Mouse (Mus musculus) thymus, adult 2 months (tissue): ENCODE measurements around the gene Sipa1l2.

ENCODE experiments used
- CTCF ChIP-seq: fragments of 200-500 bp; IDR thresholded peaks from 2 replicates; pipeline ENCODE4 v1.5.1; 2012; ENCODE audit warnings: mild to moderate bottlenecking, control low read depth, low read length, moderate library complexity, borderline replicate concordance; ENCODE audit not compliant: control insufficient read depth, poor library complexity, insufficient read depth; ENCODE audit errors: extremely low read depth
- POLR2A ChIP-seq: fragments of 200-500 bp; IDR thresholded peaks from 2 replicates; pipeline ENCODE4 v1.6.1; 2012; ENCODE audit warnings: mild to moderate bottlenecking, low read length, control low read depth, moderate library complexity; ENCODE audit not compliant: control insufficient read depth, poor library complexity, insufficient read depth; ENCODE audit errors: extremely low read depth

DNA sequence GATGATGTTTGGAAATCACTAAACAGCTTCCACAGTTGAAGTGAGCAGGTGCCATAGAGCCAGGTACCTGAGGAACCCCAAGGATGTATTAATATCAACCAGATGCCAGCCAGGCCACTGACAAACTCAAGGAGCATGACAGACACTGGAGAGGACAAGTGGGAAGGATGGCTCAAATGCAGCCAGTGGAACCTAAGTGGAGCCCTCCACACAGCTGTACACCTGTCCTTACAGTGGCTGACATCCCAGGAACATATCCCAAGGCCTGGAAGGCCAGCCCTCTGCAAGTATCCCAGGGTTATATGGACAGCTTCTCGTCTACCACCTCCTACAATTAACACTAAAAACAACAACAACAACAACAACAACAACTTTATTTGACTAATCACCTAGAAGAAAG is 57.0 kb downstream of the Sipa1l2 start:
- TF ChIP-seq POLR2A, result no peak
- TF ChIP-seq CTCF, result no peak
